Mouse (Mus musculus) neural tube, embryonic 10.5 days (tissue): ENCODE data around the gene Ppp2r5e.
"Not testable (repeated sequence)": the region's sequence is repeated elsewhere in the genome, so short reads cannot be mapped to it uniquely, and the experiment has no call there.

Experiments
- DNase-seq: peaks from one replicate; pipeline ENCODE4 v3.0.0-alpha.2; 2017; ENCODE audit warnings: low spot score; ENCODE audit errors: extremely low spot score

Gene Ppp2r5e

GRCm38 (mm10) chr12:75492549-75493327 is 103.3 kb downstream of the Ppp2r5e start:
- DNase-seq, result no peak

- DNase-seq, result not testable (repeated sequence)
Observed at GRCm38 (mm10) chr12:75492148-75492547, 103.9 kb downstream of the Ppp2r5e start.

- DNase-seq, result no peak
Observed at GRCm38 (mm10) chr12:75487500-75487899, 108.5 kb downstream of the Ppp2r5e start.

DNA sequence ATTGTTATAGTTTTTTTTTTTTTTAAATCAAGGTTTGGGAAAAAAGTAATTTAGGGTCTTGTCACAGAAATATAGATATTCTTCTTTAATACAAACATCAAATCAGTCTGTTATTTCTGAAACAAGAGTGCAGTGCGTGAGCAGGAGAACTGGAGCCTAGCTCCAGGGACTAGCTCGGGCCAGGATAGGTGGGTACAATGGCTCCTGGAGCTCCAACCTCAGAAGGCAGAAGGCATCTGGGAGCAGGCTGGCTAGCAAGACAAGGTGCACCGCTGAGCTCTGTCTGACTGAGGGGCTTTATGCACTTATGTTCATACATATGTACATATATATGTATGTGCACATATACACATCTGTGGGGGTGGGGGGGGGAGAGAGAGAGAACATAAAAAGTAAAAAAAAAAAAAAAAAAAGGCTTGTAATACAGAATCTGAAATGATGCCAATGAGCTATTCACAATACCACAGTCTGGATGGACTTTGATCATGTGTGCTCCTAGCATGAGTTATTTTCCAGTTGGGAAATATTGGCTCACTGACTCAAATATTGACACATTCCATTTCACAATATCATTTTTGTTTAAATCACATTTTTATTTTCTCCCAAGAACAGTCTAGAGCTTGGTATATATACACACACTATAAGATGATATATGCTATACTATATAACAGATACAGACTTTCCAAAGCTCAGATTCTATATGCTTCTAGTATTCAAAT is 109.3 kb downstream of the Ppp2r5e start:
- DNase-seq, result no peak

- no peak for DNase-seq
Observed at GRCm38 (mm10) chr12:75482781-75483180, 113.3 kb downstream of the Ppp2r5e start.

DNA sequence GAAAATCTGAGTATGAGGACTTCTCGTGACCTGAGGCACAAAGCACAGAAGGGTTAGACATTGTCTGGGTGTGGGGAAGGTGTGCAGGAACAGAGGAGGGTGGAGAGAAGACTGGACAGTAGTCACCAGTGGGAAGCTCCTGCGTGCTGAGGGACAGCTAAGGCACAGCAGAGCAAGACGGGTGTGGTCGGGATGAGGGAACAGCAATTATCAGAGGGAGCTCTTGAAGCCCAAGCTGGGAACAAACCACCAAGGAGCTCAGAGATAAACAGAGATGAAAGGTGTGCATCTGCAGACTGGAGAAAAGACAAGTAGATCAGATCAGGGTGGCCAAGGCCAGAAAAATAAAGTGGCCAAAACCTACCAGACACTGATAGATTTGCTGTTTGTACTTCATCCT is 114.0 kb downstream of the Ppp2r5e start:
- no peak for DNase-seq

- no peak for DNase-seq
Observed at GRCm38 (mm10) chr12:75480031-75480430, 116.0 kb downstream of the Ppp2r5e start.

DNA sequence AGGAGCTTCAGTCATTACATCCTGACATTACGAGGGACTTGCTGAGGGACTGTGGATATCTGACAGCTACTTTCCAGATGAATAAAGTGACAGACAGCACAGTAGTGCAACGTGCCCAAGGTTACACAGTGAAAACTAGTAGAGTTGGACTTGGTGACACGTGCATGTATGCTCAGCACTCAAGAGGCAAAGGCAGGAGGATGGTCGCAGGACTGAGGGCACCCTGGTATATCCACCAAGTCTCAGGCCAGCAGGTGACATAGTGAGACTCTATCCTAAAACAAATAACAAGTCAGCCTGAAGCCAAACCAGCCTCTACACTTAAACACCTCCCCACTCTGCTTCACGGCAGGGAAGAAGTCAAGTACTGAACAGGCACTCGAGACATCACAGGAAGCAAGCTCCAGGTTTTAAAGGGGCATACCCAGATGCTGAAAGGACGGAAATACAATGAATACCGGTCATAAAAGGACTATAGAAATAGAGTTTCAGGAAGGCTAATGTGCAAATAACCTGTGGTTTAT is 116.6 kb downstream of the Ppp2r5e start:
- no peak for DNase-seq

DNA sequence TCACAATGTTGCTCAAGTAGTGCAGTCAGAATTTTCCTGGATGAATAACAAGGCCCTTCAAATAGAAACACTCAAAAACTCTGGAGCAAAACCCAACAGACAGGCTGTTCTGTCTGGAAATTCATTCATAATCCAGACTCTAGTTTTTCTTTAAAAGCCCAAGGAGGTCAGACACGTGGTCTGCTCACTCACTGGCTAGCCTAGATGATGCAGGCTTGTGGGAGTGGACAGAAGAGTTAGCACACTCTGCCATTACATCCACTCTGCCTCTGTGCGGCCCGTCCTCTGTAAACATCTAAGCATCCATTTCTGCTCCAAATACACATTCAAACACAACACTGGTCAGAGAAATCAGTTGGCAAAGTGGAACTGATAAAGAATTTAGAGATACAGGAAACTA is 117.4 kb downstream of the Ppp2r5e start:
- DNase-seq, result no peak

DNA sequence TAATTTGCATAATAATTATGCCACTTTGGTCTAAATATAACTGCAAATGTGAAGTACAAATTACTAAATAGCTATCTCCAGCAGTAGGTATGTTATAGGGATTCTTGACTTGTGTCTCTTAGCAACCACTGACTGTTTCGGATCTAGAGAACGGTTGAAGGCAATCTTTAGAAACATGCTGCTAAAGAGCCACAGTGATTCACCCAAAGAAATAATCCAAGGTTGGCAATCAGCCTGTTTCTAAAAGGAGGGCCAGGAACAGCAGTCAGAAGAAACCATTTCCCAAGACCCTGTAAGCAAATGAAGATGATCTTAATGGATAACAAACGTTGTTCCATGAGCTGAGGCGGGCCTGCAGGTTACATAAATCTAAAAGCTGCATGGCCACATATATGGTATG is 117.9 kb downstream of the Ppp2r5e start:
- no peak for DNase-seq

GRCm38 (mm10) chr12:75473021-75473420 is 123.0 kb downstream of the Ppp2r5e start:
- DNase-seq, result no peak

- no peak for DNase-seq
Observed at GRCm38 (mm10) chr12:75472107-75472506, 123.9 kb downstream of the Ppp2r5e start.

DNA sequence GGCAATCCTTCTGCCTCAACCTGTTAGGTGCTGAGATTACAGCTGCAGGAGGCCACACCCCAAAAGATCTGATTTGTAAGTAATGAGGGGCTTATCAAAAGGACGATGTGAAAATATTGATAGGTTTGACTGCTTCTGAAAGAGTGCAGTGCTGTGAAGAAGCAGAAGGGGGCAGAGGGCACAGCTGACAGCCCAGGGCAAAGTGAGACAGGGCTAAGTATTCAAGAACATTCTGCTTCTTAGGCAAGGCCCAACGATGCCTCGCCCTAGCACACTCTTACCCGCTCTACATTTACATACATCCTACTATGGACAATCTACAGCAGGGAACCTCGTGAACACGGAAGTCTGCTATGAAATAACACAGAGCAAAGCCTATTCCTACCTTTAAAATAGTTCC is 128.2 kb downstream of the Ppp2r5e start:
- no peak for DNase-seq

- DNase-seq, result no peak
Observed at GRCm38 (mm10) chr12:75467127-75467526, 128.9 kb downstream of the Ppp2r5e start.

- DNase-seq, result no peak
Observed at GRCm38 (mm10) chr12:75466206-75466605, 129.8 kb downstream of the Ppp2r5e start.

DNA sequence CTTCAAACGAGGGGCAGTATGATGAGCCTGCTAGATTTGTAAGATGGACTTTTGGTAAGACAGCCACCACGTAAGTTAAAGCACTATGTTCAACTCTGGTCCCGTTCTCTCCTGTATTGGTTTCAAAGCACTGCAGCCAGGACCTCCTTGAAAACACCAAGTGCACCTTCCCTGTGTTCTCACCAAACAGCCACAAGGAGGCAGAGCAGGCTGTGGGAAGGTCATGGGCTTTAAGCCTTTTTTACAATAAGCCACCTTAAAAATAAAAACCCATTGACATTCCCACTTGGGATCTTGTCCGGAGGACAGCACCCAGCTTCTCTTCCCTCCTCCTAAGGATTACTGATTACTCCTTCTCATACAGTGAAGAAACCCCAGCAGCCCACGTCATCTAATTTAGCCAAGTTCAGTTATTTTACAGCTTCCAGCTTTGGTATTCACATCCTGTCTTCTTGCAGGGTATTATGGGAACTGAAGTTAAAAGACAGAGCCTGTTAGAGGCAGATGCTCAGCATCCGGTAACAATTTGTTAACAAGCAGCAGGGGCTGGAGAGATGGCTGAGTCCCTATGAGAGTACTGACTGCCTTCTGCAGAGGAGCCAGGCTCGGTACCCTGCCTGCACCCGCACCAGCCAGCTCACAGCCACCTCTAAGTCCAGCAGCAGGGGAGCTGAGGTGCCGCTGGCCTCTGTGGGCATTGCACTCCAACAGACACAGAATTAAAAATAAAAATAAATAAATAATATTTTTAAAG is 131.9 kb downstream of the Ppp2r5e start:
- DNase-seq, result no peak

GRCm38 (mm10) chr12:75460561-75460960 is 135.5 kb downstream of the Ppp2r5e start:
- DNase-seq, result no peak

GRCm38 (mm10) chr12:75459656-75460055 is 136.4 kb downstream of the Ppp2r5e start:
- no peak for DNase-seq

- DNase-seq, result no peak
Observed at GRCm38 (mm10) chr12:75453441-75453840, 142.6 kb downstream of the Ppp2r5e start.

- DNase-seq, result no peak
Observed at GRCm38 (mm10) chr12:75453027-75453426, 143.0 kb downstream of the Ppp2r5e start.

GRCm38 (mm10) chr12:75450592-75450991 is 145.5 kb downstream of the Ppp2r5e start:
- DNase-seq, result no peak

GRCm38 (mm10) chr12:75450011-75450410 is 146.0 kb downstream of the Ppp2r5e start:
- DNase-seq, result no peak
